Mouse (Mus musculus) B cell, adult 2 months (primary cell): Measurements from ENCODE around the gene Deaf1.
A peak's percentile ranks its signal among the peaks of the same experiment; 100 is the strongest.

Experiments used
- DNase-seq, 2 experiments: peaks; one replicate each; pipeline ENCODE4 v3.0.0; 2022

Gene Deaf1

DNA sequence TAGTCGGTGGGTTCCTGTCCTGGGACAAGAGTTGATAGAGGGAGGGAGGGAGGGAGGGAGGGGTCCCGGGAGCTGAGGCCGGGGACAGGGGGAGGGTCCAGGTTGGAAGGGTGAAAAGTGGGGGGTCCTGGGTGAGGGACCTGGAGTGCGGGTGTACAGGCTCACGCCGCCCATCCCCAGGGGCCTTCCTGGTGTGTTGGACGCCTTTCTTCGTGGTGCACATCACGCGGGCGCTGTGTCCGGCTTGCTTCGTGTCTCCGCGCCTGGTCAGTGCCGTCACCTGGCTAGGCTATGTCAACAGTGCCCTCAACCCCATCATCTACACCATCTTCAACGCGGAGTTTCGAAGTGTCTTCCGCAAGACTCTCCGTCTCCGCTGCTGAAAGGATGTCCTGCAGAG is 33.0 kb downstream of the Deaf1 start:
- no peak for DNase-seq

DNA sequence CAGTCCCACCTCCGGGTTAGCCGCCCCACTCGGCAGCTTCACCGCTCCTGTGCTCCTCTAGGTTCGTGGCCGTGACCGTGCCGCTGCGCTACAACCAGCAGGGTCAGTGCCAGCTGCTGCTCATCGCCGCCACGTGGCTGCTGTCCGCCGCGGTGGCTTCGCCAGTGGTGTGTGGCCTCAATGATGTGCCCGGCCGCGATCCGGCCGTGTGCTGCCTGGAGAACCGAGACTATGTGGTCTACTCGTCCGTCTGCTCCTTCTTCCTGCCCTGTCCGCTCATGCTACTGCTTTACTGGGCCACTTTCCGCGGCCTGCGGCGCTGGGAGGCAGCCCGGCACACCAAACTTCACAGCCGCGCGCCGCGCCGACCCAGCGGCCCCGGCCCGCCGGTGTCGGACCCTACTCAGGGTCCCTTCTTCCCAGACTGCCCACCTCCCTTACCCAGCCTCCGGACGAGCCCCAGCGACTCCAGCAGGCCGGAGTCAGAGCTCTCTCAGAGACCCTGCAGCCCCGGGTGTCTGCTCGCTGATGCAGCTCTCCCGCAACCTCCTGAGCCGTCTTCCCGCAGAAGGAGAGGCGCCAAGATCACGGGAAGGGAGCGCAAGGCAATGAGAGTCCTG is 33.5 kb downstream of the Deaf1 start:
- no peak for DNase-seq

DNA sequence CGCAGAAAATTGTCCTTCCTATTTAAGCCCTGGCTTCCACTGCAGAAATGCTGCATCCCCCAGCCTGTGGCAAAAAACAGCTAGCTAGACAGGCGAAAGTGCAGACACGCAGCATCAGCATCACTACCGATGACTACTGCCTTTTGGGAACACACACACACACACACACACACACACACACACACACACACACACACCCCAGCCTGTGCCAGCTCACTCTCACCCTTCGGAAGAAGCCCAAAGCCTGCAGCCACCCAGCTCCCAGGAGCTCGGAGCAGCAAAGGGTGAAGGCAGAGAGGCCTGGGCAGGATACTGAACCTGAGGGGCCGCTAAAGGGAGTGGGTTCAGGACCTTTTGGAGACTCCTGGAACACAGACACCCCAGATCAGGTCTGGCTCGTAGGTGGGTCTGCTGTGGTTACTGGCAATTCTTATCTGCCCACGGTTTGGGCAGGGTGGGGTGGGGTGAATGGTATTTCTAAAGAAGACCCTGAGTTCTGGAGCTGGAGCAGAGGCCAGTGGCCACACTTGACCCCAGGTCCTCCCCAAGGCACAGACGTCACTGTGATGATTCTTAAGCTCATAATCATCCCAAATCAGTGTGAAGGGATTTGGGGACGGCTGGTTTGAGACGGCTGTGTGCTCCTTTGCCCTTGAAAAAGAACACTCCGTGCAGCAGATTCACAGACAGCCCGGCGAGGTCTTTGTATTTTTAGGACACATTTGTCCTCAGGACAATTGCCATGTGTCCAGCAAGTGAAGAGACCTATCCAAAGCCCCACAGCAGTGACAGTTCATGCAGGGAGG is 34.7 kb downstream of the Deaf1 start:
- DNase-seq = no peak

DNA sequence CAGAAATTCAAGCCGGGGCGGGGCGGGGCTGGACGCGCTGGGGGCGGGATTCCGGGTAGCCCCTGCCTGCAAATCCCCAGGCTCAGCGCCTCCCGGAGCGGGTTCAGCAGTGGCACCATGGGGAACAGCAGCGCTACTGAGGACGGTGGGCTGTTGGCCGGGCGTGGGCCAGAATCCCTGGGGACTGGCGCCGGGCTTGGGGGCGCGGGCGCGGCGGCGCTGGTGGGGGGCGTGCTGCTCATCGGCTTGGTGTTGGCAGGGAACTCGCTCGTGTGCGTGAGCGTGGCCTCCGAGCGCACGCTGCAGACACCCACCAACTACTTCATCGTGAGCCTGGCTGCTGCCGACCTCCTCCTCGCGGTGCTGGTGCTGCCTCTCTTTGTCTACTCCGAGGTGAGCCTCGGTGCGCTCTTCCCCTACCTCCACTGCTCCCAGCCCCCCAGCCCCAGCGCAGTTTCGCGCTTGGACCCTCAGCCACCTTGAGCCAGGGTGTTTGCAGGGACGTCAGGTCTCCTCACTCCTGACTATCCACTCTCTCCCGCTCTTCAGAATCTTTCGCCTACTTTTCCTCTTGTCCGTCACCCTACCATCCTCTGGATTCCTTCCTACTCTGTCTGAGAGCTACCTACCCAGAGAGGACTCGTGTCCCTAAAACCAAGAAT is 35.4 kb downstream of the Deaf1 start, which contains the start of gene Drd4:
TSS of gene Drd4 (plus strand) at position 86 of the 662 bp plus-strand sequence.
- no peak for DNase-seq

DNA sequence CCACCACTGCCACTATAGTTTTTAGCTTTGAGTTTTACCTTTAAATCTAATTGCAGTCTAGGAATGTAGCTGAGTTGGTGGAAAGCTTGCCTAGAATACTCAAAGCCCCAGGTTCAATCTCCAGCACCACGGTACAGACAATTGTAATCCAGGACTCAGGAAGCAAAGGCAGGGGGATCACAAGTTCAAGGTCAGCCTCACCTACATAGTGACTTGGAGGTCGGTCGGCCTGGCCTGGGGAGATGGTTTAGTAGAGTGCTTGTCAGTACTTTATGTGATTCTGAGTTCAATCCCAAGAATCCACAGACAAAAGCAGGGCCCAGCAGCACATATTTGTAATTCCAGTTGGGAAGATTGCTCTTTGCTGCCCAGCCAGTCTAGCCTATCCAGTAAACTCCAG is 39.4 kb downstream of the Deaf1 start:
- DNase-seq = no peak

DNA sequence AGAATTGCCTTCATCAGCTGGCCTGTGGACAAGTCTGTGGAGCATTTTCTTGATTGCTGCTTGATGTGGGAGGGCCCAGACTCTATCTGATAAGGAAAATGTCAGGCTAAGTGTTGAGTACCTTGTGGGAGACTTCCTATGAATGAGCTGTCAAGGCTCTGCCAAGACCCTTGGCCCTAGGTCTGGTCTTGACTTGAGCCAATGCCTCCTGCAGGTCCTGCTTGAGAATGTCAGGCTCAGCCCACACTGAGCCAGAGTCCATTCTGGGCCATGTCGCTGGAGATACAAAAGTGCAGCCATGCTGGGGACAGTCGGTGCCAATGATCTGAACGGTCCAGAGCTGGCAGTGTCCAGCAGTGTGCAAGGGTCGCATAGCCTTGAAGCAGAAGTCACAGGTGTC is 44.7 kb downstream of the Deaf1 start:
- DNase-seq = no peak

DNA sequence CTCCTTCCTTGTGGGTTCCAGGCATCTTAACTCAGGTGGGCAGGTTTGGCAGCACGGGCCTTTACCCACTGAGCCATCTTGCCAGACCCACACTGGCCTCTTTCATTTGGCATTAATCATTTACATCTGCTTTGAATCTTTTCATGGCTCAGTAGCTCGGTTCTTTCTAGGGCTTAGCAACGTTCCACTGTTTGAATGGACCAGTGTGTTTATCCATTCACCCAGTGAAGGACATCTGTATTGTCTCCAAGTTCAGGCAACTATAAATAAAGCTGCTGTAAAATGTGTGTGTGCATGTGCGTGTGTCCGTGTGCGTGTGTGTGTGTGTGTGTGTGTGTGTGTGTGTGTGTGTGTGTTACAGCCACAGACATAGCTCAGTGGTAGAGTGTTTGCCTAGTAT is 46.0 kb downstream of the Deaf1 start:
- no peak for DNase-seq

DNA sequence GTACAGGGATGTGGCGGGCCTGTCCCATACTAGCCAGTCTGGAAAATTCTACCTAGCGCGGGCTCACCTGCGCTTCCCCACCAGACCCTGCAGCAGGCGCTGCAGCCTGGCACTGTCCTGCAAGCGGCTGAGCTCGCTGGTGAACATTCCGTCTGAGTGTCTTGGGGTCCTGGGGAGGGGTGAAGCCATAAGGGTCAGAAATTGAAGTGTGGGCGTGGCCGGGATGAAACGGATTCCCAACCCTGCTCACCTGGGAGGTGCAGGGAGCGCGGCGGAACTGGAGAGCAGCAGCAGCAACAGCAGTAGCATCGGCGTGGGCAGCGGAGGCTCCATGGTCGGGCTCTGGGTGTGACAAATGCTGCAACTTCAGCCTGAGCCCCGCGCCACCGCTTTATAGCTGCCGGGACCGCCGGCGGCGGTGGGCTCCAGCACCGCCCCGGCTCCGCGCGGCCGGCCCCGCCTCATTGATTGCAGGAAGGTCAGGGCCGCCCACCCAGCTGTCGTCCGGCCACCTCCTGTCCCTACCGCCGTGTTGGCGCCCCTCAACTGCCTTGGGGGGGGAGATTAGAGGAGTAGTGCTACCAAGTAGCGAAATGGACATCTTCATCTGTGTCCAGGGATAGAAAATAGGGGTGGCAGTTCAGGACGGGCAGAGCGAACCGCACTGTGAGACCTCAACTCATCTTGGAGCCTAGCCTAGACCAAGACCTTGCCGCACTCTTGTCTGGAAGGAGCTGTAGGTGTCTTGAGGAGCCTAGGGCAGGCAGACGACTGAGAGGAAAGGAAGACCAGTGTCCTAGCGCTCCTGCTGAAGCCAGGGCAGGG is 48.5 kb downstream of the Deaf1 start, which contains the start of gene Sct:
TSS of gene Sct (minus strand) at position 368 of the 825 bp plus-strand sequence.
- DNase-seq = peak in 1 of 2 experiments; percentile 36

DNA sequence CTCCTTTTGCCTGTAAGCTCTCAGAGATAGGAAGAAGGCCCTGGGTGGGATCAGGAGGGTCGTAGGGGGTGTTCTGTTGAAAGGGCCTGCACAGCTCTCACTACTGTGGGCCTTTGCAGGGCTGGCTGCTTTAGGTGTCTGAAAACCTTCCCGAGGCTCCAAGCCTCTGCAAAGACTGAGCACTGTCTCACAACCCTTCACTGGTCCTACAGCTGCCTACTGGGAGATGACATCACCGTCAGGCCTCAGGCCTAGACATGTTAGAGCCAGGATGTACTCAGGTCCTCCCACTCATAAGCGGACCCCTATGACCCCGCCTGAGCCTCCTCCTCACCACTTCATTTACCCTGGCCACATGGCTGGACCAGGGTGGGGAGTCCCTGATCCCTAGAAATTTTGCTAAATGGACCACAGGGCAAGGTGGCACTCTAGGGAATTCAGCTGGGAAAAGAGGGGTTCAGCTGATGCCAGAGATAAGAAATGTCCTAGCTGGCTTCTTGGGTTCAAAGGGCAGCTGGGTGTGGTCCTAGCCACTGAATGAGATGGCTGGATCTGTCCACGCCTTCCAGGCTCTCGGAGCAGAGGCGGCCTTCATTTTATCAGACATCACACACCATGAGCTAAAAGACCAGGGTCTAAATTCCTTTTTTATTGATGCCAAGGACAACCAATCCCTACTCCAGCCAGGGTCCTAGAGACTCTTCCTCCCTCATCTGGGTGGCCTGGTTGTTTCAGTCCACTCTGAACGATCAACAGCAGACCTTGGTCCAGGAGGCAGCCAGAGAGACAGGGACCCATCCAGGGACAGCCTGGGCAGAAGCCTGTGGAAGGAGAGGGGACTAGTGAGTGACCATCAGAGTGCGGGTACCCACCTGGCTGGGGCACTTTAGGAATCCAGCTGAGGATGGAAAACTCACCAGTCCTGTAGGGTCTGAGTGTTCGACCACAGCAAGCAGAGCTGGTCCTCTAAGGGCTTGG is 49.5 kb downstream of the Deaf1 start:
- DNase-seq = no peak

DNA sequence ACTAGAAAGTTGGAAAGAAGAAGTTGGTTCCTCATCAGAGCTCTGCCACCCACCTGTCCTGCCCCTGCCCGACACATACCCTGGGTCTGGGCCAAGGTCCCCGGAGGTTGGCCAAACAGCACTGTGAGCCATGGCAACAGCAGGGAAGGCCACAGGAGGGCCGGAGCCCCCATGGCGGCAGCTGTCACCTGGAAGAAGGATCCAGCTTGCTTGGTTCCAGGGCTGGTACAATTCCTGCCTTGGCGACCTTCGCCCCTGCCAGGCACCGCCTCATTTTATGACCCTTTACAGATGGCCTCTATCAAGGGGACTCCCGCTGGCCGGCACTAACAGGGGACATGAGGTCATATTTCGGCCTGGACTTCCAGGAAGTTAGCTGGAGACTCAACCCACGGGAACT is 50.9 kb downstream of the Deaf1 start, which contains the start of gene Cdhr5:
TSS of gene Cdhr5 (minus strand) at position 241 of the 400 bp plus-strand sequence.
- DNase-seq = peak; percentile 47 to 50

DNA sequence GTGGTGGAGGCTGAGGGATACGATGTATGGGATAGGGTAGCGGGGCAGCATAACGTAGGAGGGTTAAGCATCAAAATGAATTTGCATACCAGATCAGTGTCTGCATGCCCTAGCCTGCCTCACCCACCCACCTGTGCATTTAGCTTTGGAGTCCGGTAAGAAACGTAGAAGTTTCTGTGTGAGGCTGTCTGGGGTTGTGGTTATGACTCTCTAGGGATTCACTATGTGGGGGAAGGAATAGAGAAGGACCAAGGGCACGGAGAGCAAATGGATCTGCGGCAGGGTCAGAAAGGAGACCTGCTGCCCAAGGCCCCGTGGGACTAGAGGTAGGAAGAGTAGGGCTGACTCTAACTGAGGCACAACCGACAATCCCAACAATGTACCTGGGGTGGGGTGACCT is 52.1 kb downstream of the Deaf1 start:
- no peak for DNase-seq

DNA sequence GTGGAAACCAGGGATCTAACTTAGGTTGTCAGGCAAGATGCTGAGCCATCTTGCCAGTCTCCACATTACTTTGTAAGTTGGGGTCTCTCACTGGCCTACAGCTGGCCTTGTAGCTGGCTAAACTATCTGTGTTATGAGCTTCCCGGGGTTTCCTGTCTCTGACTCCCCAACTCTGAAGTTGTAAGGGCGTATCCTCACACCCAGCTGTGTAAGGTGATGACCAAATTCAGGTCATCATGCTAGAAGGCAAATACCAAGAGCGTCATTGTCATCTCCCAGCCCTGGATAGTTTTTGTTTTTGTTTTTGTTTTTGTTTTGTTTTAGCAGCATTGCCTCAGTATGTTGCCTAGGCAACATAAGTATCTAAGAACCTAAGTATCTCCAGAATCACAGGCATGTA is 56.9 kb downstream of the Deaf1 start:
- no peak for DNase-seq

DNA sequence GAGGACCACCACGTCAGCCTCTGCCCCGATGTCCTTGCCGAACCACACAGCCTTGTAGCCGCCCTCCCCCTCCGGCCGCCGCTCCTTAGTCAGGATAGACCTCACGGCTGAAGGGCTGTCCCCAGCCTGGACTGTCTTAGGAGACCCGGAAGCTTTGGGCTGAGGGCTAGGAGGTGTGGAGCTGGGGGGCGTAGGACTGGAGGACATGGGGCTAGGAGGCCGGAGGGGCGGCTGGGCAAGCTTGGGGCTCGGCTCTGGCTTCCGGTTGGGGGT is 58.3 kb downstream of the Deaf1 start:
- no peak for DNase-seq

DNA sequence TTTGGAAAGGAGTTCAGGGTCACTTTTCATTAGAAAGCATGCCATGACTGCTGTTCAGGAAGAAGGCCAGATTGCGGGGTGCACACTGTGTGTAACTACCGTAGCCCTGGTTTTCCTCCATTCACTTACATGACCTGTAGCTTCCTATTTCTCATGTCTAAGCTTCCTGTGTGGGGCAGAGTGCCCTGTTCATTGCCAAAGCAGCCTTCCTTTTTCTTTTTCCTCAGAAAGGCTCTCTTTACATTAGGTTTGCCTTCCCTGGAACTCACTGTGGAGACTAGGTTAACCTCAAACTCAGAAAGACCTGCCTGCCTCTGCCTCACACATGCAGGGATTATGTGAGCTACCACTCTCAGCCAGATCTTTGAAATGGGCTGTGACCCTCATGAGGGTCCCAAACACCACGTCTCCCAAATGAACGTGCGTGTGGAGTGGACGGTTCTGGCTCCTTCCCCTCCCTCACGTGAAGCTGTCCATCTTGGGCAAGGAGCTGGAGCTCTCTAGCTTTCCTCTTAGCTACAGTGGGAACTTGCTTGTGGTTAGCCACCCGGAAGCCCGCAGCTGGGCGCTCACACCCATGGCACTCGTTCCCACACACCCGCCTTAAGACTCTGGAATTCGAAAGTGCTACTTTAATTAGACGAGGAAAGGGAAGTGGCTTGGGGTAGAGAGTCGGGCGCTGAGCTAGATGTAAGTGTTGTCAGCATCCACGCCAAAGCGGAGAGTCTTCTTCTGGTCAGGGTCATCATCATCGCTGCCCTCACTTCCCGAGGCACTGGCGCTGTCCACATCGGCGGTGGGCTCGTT is 58.8 kb downstream of the Deaf1 start:
- peak in 1 of 2 experiments; percentile 29 for DNase-seq

DNA sequence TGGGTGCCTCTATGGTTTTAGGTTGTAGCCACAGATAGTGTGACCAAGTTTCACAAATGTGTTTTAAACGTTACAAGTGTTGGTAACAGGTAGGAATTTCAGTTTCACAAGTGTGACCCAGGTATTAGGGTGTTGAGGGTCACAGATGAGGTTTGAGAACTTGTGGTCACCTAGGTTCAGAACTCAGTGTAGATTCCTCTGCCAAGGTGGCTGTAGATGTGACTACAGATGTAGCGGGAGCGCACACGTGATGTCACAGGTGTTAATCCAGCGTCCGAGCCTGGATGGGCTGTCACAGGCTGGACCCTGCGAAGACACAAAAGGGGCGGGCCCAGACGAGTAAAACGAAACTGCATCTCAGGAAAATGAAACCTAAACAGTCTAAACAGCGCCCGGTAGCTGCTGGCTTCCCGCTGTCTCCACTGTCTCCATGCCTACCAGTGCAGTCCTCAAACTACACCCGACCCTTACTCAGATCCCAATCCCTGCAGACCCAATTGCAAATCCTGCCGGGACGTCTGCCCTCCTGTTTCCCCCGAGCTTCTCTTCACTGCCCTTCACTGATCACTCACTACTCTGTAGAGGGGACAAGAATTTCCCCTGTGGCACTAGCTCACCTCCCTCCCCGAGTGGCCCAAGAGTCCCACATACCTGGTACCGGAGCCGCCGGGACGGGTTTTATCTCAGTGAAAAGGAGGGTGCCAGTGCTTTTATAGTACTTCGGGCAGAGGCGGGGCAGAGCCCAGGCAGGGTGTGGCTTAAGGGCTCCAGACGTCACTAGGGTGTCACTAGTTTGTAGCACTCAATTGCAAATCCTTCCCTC is 61.5 kb downstream of the Deaf1 start, which contains the start of gene Irf7:
TSS of gene Irf7 (minus strand) at position 743 of the 823 bp plus-strand sequence.
- peak; percentile 92 to 93 for DNase-seq

DNA sequence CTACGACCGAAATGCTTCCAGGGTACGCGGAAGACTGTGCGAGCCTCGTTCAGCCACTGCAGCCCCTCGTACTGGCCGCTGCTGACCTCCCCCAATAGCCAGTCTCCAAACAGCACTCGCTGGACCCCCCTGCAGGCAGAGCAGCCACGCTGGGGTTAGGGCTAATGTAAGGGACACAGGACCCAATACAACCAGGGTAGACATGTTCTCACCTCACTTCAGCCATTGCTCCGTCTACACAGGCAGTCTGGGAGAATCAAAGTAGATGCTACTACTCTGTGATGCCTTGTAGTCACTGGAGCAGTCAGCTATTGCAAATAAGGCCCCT is 62.1 kb downstream of the Deaf1 start:
- peak in 1 of 2 experiments; percentile 47 for DNase-seq

DNA sequence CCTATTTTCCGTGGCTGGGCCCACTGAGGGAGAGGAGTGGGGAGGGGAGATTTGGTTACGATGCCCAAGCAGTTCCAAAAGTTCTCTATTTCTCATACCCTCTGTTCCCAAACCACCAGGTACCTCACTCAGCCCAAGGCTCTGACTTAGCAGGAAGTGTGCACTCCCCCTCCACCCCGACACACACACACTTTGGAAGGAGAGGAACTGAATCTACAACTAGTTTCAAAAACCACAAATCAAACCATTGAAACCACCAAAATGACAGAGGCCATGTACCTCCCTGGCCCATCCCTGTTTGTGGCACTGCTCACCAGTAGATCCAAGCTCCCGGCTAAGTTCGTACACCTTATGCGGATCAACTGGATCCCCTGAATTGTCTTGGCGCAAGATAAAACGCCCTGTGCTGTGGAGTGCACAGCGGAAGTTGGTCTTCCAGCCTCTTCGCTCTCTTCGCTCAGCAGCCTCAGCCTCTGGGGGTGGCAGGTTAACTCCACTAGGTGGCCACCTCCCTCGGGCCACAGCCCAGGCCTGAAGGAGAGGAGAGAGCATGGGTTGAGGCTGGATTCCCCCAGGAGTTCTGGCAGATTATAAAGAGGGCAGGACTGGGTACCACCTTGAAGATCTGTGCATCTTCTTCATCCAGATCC is 62.6 kb downstream of the Deaf1 start:
- peak; percentile 73 to 74 for DNase-seq

DNA sequence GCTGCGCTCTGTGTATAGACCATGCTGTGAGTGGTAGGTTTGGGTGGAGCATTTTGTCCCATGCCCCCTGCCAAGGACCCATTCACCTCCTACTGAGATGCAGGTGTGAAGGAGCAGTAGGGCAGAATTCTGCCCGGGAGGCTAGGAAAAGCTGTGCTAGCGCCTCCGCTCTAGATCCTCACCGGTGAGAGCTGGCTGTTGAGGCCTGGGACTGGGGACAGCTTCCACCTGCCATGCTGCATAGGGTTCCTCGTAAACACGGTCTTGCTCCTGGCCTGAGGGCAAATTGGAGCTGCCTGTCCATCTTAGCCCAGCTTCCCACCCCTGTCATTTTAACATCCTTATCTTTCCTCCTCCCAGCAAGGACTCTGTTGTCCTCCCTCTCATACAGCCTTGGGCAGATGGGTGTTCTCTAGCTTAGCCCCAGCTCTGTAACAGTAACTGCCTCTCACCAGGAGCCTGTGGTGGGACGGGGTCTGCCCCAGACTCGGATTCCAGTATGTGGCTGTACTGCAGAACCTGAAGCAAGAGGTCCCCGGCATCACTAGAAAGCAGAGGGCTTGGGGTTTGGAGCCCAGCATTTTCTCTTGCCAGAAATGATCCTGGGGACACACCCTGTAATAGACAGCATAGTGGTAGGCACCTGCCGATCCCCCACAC is 63.3 kb downstream of the Deaf1 start:
- no peak for DNase-seq

DNA sequence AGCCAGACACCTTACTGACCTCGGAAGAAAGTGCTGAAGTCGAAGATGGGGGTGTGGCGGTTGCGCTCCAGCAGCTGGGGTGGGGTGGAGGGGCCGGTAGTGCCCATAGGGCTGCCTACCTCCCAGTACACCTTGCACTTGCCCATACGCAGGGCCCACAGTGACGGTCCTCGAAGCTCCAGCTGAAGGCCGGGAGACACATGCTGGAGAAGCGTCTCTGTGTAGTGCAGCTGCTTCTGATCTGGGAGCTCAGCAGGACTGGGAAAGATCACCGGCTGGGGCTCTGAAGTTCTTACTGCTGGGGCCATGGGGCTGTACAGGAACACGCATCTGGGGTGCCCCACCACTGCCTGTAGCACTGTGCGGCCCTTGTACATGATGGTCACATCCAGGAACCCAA is 63.9 kb downstream of the Deaf1 start:
- DNase-seq = no peak
